Mouse (Mus musculus) brown adipose tissue, adult 24 weeks (tissue): ENCODE results near the gene Grb2. TPM values are rescaled to one million over a fixed set of nuclear protein-coding genes. Genes with fewer than 3 reads are reported as not detected.
A peak's percentile ranks its signal among the peaks of the same experiment; 100 is the strongest.

ENCODE experiments used
- H3K27ac ChIP-seq: fragments of 200-500 bp; replicated peaks from 2 replicates; pipeline ENCODE4 v1.5.1; 2012; ENCODE audit warnings: low read depth, mild to moderate bottlenecking, low read length
- H3K4me1 ChIP-seq: fragments of 200-500 bp; 2 replicates; pipeline ENCODE4 v1.6.1; 2012; ENCODE audit warnings: low read length, mixed read lengths; ENCODE audit not compliant: control insufficient read depth, insufficient read depth, insufficient read length
- H3K4me3 ChIP-seq: fragments of 200-500 bp; 2 replicates; pipeline ENCODE4 v1.5.1; 2012; ENCODE audit warnings: low read depth, mild to moderate bottlenecking, low read length, moderate library complexity; ENCODE audit not compliant: insufficient read depth
- polyA plus RNA-seq: library from polyadenylated mRNA; stranded (reverse); fragments of >200 nt; gene quantifications from 2 replicates; pipeline ENCODE4 v1.2.4, GENCODE M21; 2012; ENCODE audit not compliant: missing spikeins, insufficient read depth, insufficient read length

Gene Grb2
- polyA plus RNA-seq, 1 experiment = 29.1 TPM

- Histone ChIP-seq H3K4me1 (no peaks in the 10 kb centered on the region; the same call in 1 of the 2 replicates), H3K4me3 (no peak overlapping the region), H3K27ac (peak overlapping the region; percentile 89)
Observed at GRCm38 (mm10) chr11:115623487-115624070, 84.8 kb downstream of the Grb2 start.

- H3K4me1 ChIP-seq = peaks cover 9% of the 10 kb centered on the region
- H3K4me3 ChIP-seq = no peak overlapping the region
- H3K27ac ChIP-seq = peak overlapping the region; percentile 46; the same call in 1 of the 2 replicates
Observed at GRCm38 (mm10) chr11:115619949-115620348, 88.4 kb downstream of the Grb2 start.

- Histone ChIP-seq H3K27ac (peak overlapping the region; percentile 97), H3K4me3 (no peak overlapping the region), H3K4me1 (peaks cover 15% of the 10 kb centered on the region)
Observed at GRCm38 (mm10) chr11:115618732-115619516, 89.5 kb downstream of the Grb2 start.

DNA sequence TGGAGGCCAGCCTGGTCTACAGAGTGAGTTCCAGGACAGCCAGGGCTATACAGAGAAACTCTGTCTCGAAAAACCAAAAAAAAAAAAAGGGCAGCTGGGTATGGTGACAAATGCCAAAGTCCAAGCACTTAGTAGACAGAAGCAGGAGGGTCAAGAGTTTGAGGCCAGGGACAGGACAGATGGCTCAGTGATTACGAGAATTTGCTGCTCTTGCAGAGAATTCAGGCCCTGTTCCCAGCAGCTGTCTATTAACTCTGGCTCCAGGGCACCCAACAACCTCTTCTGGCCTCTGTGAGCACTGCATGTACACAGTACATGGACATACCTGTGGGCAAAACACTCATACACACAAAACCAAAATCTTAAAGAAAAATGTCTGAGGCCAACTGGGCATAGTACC is 90.4 kb downstream of the Grb2 start:
- Histone ChIP-seq H3K4me3 (no peak overlapping the region), H3K27ac (peak overlapping the region; percentile 97)

GRCm38 (mm10) chr11:115616893-115617292 is 91.5 kb downstream of the Grb2 start:
- peaks cover 15% of the 10 kb centered on the region for H3K4me1 ChIP-seq
- no peak overlapping the region for H3K4me3 ChIP-seq
- peak overlapping the region; percentile 97 for H3K27ac ChIP-seq

More for the DNA sequence above, 90.4 kb downstream of the Grb2 start:
- H3K4me1 ChIP-seq = peaks cover 15% of the 10 kb centered on the region

DNA sequence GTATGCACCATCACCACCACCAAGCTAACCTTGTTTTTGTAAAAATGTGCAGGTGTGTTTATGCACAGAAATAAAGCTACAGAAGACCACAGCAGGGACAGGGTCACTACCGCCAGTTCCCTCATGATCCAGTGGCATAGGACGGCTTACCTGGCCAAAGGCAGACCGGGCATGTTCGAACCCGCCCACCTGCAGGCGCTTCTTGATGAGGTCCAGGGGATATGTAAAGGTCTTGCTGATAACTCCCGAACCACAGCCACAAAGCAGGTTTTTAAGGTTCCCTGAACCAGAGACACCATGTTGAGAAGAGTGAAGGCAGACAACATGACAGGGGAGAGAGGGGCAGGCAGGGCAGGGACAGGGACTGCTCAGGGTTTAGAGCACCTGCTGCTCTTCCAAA is 92.0 kb downstream of the Grb2 start:
- peak overlapping the region; percentile 77 for H3K27ac ChIP-seq
- no peak overlapping the region for H3K4me3 ChIP-seq
- peaks cover 15% of the 10 kb centered on the region for H3K4me1 ChIP-seq

- peaks cover 15% of the 10 kb centered on the region for H3K4me1 ChIP-seq
- peak overlapping the region; percentile 71 for H3K27ac ChIP-seq
- H3K4me3 ChIP-seq = no peak overlapping the region
Observed at GRCm38 (mm10) chr11:115615875-115616274, 92.5 kb downstream of the Grb2 start.

DNA sequence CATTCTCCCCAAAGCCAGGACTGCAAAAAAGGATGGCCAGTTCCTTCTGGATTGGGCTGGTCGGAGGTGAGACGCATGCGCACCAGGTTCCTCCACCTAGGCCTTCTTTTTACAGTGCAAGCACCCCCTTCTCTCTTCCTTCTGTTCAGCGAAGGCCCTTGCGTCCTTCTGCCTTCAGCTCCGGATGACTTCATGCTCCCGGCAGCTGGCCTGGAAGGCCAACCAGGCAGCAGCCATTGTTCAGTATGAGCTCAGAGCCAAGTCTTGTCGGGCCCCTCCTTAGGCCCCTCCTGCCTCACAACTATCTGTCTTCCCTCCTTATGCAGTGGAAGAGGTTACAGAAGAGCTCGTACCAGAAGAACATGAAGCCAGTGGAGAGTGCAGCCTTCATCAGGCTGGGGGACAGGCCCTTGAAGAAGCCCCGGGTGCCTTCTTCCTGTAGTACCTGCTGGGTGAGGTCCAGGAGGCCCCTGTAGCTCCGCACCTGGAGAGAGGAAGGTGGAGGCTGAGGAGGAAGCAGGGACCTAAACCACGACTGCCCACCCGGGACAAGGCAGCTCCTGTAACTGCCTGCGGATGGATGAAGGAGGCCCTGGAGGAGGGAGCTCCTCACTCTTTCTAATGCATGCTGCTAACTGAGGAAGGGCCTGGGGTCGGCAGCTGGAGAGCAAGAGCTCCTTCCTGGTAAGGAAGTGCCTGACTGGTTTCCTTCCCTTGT is 93.1 kb downstream of the Grb2 start:
- Histone ChIP-seq H3K4me1 (peaks cover 15% of the 10 kb centered on the region), H3K27ac (peak overlapping the region; percentile 71), H3K4me3 (no peak overlapping the region)

DNA sequence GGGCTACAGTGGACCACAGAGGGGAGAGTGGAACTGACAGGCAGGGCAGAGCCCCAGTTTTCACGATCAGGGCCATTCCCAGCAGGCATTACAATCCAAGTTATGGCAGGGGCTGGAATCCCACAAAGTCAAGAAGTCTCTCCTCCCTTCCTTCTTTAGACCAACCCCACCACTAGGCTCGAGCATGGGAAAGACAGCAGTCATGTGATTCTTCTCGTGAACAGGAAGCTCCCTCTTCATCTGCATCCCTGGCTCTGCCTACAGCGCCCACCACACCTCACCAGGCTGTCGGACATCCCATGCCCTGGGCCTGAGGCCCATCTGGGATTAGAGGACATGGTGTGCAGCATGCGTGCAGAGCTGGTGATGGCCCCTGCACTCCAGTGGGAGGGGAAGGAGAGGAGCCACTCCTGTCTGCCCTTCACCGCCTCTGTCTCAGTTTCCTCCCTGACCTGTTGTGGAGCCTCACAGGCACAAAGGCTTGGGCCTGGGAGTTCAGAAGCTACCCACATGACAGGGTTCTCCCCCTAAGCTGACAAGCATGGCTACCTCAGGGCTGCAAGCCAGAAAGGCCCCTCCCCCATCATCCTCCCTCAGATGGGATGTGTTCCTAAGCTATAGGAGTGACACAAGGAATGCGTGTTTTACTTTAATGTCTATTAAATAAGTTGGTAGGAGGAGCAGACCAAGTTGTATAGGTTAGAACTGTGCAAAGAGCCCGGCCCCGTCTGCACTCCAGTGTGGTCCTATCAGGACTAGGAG is 93.9 kb downstream of the Grb2 start:
- H3K27ac ChIP-seq = peak overlapping the region; percentile 71
- peaks cover 15% of the 10 kb centered on the region for H3K4me1 ChIP-seq
- H3K4me3 ChIP-seq = no peak overlapping the region

GRCm38 (mm10) chr11:115613138-115613945 is 95.1 kb downstream of the Grb2 start:
- peak overlapping the region; percentile 54 for H3K27ac ChIP-seq
- H3K4me1 ChIP-seq = peaks cover 15% of the 10 kb centered on the region
- peak overlapping the region; percentile 83 for H3K4me3 ChIP-seq

GRCm38 (mm10) chr11:115612410-115613137 is 95.8 kb downstream of the Grb2 start, which contains the start of gene Mif4gd:
Mif4gd (minus strand) TSS chr11:115612969.
- H3K4me3 ChIP-seq = peak within 1 kb of the TSS; percentile 83
- peak within 1 kb of the TSS; percentile 92 for H3K27ac ChIP-seq
- peaks cover 15% of the 10 kb centered on the region for H3K4me1 ChIP-seq

DNA sequence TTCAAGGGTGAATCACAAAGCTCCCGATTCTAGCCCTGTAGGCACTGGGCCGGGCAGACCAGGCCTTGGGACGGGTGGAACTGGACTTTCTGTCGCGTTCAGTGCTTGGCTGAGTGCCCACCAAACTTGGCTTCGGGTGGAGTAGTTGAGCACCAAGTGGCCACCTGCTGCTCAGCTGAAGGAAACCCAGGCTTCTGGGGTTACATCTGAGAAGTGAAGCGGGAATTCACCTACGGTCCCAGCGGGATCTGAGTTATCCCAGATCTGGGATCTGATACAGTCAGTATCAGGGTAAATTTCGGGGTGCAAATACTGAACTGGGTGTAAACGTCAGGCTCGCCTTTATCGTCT is 96.4 kb downstream of the Grb2 start:
- H3K27ac ChIP-seq = peak overlapping the region; percentile 73
- H3K4me1 ChIP-seq = peaks cover 12% of the 10 kb centered on the region
- H3K4me3 ChIP-seq = peak overlapping the region; percentile 83

DNA sequence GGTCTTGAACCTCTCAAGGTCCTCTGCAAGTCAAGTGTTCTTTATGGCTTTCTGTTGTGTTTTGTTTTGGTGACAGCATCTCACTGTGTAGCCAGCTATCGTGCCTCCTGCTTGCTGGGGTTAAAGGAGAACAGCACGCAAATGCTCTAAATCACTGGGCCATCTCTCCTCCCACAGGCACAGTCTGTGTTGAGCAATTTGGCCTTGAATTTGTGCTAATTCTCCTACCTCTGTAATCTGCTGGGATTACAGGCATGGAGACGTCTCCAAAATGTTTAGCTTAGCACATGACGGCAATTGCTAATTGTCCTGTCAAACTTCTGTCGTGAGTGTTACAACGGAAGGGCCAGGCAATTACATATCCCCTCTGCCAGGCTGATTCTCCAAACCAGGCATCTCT is 97.2 kb downstream of the Grb2 start:
- H3K4me3 ChIP-seq = no peak overlapping the region
- peaks cover 11% of the 10 kb centered on the region for H3K4me1 ChIP-seq
- H3K27ac ChIP-seq = peak overlapping the region; percentile 73; the same call in 1 of the 2 replicates

DNA sequence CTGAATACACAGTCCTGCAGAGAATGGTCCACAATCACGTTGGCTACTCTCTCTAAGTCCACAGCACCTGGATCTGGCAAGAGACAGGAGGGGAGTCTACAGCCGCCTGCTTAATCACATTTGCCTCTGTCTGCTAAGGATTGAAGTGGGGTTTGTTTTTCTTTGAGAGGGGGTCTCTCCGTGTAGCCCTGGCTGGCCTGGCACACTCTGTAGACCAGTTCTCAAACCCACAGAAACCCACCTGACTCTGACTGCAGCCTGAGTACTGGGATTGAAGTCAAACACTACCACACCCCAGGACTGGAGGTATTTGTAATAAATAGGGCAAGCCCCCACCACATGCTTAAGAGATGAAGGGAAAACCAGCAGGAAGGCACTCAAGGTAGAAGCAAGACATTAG is 98.8 kb downstream of the Grb2 start:
- no peak overlapping the region for H3K4me3 ChIP-seq
- H3K27ac ChIP-seq = no peak overlapping the region
- peaks cover 7% of the 10 kb centered on the region for H3K4me1 ChIP-seq
